Mouse (Mus musculus) testis, adult 2 months (tissue): ENCODE data around the gene Kbtbd13. TPM values are rescaled to one million over a fixed set of nuclear protein-coding genes. Genes with fewer than 3 reads are reported as not detected.

ENCODE experiments used
- H3K27ac ChIP-seq: fragments of 200-500 bp; 2 replicates; pipeline ENCODE4 v1.5.1; 2012; ENCODE audit warnings: low read depth, low read length; ENCODE audit not compliant: control insufficient read depth, insufficient read depth
- H3K27me3 ChIP-seq: fragments of 200-500 bp; 2 replicates; pipeline ENCODE4 v1.6.1; 2012; ENCODE audit warnings: mild to moderate bottlenecking, low read length, moderate library complexity; ENCODE audit not compliant: control insufficient read depth, insufficient read depth
- H3K36me3 ChIP-seq: fragments of 200-500 bp; 2 replicates; pipeline ENCODE4 v1.6.1; 2012; ENCODE audit warnings: mild to moderate bottlenecking, low read length; ENCODE audit not compliant: control insufficient read depth, insufficient read depth
- H3K4me1 ChIP-seq: fragments of 200-500 bp; 2 replicates; pipeline ENCODE4 v1.6.1; 2012; ENCODE audit warnings: low read length; ENCODE audit not compliant: control insufficient read depth, insufficient read depth
- H3K4me3 ChIP-seq: fragments of 200-500 bp; 2 replicates; pipeline ENCODE4 v1.5.1; 2012; ENCODE audit warnings: low read depth, mild to moderate bottlenecking, low read length, moderate library complexity, mixed read lengths; ENCODE audit not compliant: control insufficient read depth
- CTCF ChIP-seq: fragments of 200-500 bp; IDR thresholded peaks from 2 replicates; pipeline ENCODE4 v1.5.1; 2012; ENCODE audit warnings: low read depth, mild to moderate bottlenecking, inconsistent platforms, low read length, moderate library complexity; ENCODE audit not compliant: control insufficient read depth, insufficient read depth, insufficient replicate concordance
- POLR2A ChIP-seq: fragments of 200-500 bp; IDR thresholded peaks from 2 replicates; pipeline ENCODE4 v1.6.1; 2012; ENCODE audit warnings: low read depth, mild to moderate bottlenecking, inconsistent platforms, low read length, moderate library complexity; ENCODE audit not compliant: control insufficient read depth
- polyA plus RNA-seq: library from polyadenylated mRNA; depleted of rRNA; stranded (reverse); fragments of >200 nt; gene quantifications from 2 replicates; pipeline ENCODE4 v1.2.3, GENCODE M21; 2012; rRNA removed

The Kbtbd13 gene
- polyA plus RNA-seq = 0.18 and 0.23 TPM in 2 replicates

- Histone ChIP-seq H3K36me3 (no peaks in the 10 kb centered on the region), H3K27me3 (no peaks in the 10 kb centered on the region), H3K27ac (no peak within 1 kb of the TSS), H3K4me3 (peak within 1 kb of the TSS; percentile 77), H3K4me1 (peaks cover 6% of the 10 kb centered on the region; the same call in 1 of the 2 replicates)
- no peak for TF ChIP-seq CTCF
Measured at GRCm38 (mm10) chr9:65391613-65391964, at the start of gene Kbtbd13. Gene Kbtbd13 (minus strand): TSS chr9:65391652.

- TF ChIP-seq POLR2A = peak; percentile 96
- 0 out of 2 replicates have a peak, but pooled peaks have one; percentile 12 for TF ChIP-seq CTCF
- Histone ChIP-seq H3K27ac (peak within 1 kb of the TSS; percentile 39), H3K4me3 (peak within 1 kb of the TSS; percentile 96), H3K27me3 (no peaks in the 10 kb centered on the region), H3K36me3 (no peaks in the 10 kb centered on the region), H3K4me1 (peaks cover 5% of the 10 kb centered on the region)
Measured at GRCm38 (mm10) chr9:65435671-65436301, 44.3 kb upstream of the Kbtbd13 start, which contains the start of gene Mtfmt. Gene Mtfmt (plus strand): TSS chr9:65435782.

DNA sequence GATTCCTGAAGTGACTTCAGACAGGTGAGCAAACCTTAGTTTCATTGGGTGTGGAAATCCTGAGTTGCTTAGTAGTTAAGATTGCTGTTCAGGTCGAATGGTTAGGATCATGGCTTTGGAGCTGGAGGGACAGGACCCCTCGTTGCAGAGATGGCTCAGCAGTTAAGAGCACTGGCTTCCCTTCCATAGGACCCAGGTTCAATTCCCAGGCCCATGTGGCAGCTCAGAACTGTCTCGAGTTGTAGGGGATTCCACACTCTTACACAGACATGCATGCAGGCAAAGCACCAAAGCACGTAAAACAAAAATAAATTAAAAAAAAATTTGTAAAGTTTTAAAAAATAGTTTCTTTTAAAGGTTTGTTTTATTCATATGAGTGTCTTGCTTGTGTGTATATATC lies 43.8 kb upstream of the Kbtbd13 start:
- H3K36me3 ChIP-seq = no peaks in the 10 kb centered on the region
- no peaks in the 10 kb centered on the region for H3K27me3 ChIP-seq
- H3K27ac ChIP-seq = 0 out of 2 replicates have a peak overlapping the region, but pooled peaks have one; percentile 15
- TF ChIP-seq CTCF = no peak
- TF ChIP-seq POLR2A = no peak
- no peak overlapping the region for H3K4me3 ChIP-seq
- peaks cover 5% of the 10 kb centered on the region for H3K4me1 ChIP-seq

- TF ChIP-seq CTCF (peak; percentile 59), POLR2A (no peak)
Measured at GRCm38 (mm10) chr9:65434140-65434539, 42.7 kb upstream of the Kbtbd13 start.

DNA sequence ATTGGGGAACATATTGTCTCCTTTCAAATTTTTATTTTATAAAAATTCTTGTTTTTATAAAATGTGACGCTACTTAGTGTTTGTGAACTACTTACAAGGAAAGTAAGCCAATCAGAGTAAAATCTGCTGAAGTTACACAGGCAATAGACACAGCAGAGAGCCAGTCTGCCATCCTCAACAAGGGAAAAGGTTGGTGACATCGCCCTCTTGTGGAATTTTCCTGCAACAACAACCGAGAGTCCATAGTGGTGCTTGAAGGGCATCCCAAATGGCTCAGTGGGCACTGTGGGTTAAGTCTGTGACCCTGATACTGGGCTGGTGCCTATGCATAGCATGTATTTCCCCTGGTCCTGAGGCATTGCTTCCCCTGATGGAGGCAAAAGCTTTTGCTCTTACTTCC lies 40.8 kb upstream of the Kbtbd13 start:
- Histone ChIP-seq H3K27me3 (no peaks in the 10 kb centered on the region), H3K4me1 (peaks cover 5% of the 10 kb centered on the region), H3K4me3 (no peak overlapping the region), H3K27ac (no peak overlapping the region), H3K36me3 (no peaks in the 10 kb centered on the region)
- TF ChIP-seq POLR2A (no peak), CTCF (peak; percentile 85)

More at GRCm38 (mm10) chr9:65434140-65434539, 42.7 kb upstream of the Kbtbd13 start:
- no peaks in the 10 kb centered on the region for H3K27me3 ChIP-seq
- no peak overlapping the region for H3K4me3 ChIP-seq
- no peak overlapping the region for H3K27ac ChIP-seq
- no peaks in the 10 kb centered on the region for H3K36me3 ChIP-seq
- peaks cover 5% of the 10 kb centered on the region for H3K4me1 ChIP-seq

- Histone ChIP-seq H3K27ac (no peak overlapping the region), H3K4me3 (no peak overlapping the region), H3K4me1 (peaks cover 2% of the 10 kb centered on the region), H3K27me3 (no peaks in the 10 kb centered on the region), H3K36me3 (no peaks in the 10 kb centered on the region)
- TF ChIP-seq CTCF = no peak
- no peak for TF ChIP-seq POLR2A
Measured at GRCm38 (mm10) chr9:65430921-65431320, 39.5 kb upstream of the Kbtbd13 start.

- H3K36me3 ChIP-seq = no peaks in the 10 kb centered on the region
- H3K27me3 ChIP-seq = no peaks in the 10 kb centered on the region
- no peak overlapping the region for H3K27ac ChIP-seq
- TF ChIP-seq POLR2A (no peak), CTCF (no peak)
- H3K4me3 ChIP-seq = no peak overlapping the region
- peaks cover 2% of the 10 kb centered on the region for H3K4me1 ChIP-seq
Measured at GRCm38 (mm10) chr9:65430401-65430800, 38.9 kb upstream of the Kbtbd13 start.

DNA sequence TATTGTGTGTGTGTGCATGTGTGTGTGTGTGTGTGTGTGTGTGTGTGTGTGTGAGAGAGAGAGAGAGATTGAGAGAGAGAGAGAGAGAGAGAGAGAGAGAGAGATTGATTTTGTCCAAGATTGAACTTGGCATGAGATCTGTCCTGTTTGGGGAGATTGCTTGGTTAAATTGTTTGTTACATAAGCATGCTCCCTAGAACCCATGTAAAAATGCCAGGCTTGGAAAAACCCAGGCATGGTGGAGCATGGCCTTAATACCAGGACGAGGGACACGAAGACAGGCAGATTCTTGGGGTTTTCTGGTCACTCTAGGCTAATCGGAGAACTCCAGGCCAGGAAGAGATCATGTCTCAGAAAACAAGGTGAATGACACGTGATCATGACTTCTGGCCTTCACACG lies 36.6 kb upstream of the Kbtbd13 start:
- Histone ChIP-seq H3K27me3 (no peaks in the 10 kb centered on the region), H3K4me1 (no peaks in the 10 kb centered on the region)

More for the DNA sequence above, 36.6 kb upstream of the Kbtbd13 start:
- no peak overlapping the region for H3K27ac ChIP-seq
- H3K36me3 ChIP-seq = no peaks in the 10 kb centered on the region
- H3K4me3 ChIP-seq = no peak overlapping the region
- no peak for TF ChIP-seq CTCF
- TF ChIP-seq POLR2A = no peak
